Mouse (Mus musculus) lung, postnatal 10 days (tissue): ENCODE data around the gene Hist1h3b.
A peak's percentile ranks its signal among the peaks of the same experiment; 100 is the strongest.

ENCODE experiments used
- DNase-seq: peaks from one replicate; pipeline ENCODE4 v3.0.0; 2021

The Hist1h3b gene

DNA sequence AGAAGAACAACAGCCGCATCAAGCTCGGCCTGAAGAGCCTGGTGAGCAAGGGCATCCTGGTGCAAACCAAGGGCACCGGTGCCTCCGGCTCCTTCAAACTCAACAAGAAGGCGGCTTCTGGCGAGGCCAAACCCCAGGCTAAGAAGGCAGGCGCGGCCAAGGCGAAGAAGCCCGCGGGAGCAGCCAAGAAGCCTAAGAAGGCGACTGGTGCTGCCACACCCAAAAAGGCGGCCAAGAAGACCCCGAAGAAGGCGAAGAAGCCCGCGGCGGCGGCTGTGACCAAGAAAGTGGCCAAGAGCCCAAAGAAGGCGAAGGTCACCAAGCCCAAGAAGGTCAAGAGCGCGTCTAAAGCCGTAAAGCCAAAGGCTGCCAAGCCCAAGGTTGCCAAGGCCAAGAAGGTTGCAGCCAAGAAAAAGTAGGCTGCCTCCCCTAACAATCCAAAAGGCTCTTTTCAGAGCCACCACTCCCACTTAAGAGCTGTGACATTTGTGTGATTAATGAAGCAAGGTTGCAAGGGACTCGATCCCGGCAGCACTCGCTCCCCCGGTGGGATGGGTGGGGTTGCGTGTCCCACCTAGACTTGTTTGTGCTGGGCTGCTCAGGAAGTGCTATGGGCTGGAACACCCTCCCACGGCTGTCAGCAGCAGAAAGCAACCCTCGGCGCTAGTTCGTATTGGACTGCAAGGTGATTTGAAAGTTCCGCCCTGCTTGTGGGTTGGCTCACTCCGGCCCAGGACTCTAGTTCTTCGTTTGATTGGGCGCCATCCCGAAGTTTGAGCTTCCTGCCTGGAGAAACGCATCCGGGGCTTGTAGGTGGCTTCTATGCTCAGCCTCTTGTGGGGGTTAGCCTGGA, 12.8 kb upstream of the Hist1h3b start:
- peak; percentile 95 for DNase-seq

DNA sequence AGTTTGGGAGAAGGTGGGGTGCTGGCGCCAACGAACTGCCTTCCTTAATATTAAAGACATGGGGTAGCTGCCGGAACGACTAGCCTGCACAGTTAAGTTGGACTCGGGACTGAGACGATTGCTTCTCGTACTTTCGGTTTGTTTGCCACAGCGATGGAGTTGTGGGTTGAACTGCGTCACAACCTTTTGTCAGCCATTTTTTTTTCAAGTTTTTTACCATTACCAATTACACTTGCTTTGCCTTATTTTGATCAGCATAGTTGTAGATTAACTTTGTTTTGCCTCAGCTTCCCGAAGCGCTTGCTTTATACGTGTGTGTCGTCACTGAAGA, 12.2 kb upstream of the Hist1h3b start:
- DNase-seq, result no peak

DNA sequence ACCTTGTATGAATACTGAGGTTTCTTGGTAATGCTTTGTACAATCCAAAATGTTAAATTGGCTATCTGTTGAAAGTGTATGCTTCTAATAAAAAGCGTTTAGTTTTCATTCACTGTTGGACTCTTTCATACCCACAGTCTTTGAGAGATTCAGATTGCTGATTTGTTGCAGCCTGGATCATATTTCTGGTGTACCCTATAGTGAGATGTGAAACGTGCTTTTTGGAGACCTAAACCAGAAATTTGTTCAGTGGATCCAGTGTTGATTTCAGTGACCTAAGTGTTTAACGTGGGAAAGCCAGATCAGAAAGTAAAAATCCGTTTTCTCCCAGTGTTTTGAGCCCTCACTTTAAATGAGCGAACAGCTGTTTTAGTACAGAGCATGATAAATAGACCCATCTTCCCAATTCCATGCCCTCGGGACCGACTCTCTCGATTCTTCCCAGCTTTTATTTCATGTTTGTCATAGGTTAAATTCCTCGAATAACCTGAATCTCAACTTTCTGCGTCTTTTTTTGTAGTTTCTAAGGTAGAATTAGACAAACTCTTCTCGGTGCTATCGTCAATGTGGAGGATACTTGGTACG, 11.7 kb upstream of the Hist1h3b start:
- no peak for DNase-seq

DNA sequence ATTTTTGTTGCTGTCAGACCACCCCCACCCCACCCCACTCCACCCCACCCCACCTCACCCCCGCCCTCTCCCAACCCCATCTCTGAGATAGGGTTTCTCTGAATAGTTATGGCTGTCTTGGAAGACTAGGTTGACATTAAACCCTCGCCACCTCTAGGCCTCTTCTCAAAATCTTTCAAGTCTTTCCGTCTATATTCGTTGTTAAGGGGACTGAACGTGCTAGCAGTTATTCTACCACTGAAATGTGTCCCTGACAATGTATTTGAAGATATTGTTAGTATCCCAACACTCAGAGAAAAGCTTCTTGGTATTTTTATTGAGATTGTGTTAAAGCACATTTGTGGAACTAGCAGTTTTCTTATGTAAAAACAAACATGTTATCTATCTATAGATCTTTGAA, 11.2 kb upstream of the Hist1h3b start:
- DNase-seq, result no peak

DNA sequence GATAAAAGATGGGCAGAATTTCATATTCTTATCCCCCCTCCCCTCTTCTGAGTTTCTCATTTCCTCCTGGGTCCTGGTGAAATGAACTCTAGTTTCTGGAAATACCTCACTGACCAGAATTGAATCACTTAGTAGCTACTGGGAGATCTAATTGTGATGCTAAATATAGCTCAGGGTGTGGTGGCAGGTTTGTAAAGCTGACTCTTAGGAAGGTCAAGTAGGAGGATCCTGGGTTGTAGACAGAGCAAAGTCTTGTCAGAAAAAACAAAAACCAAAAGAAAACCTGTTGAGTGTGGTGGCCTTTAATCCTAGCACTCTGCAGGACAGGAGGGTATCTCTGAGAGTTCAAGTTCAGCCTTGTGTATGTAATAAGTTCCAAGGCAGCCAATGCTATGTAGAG, 10.1 kb upstream of the Hist1h3b start:
- no peak for DNase-seq

DNA sequence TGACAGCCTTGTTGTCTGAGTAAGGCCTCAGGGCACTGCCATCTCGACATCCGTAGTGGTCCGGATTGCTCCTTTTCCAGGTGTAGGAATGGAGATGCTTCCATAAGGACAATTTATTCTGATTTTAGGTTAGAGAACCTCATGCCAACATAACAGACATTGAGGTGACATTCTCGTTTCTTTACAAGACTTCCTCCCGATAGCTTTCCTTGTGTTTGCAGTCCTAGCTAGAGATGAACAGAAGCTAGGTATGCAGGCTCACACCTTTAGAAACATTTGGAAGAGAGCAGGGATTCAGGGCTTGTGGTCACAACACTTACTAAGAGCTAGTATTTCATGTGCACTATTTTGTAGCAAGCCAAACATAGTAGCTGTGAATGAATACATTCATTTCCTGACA, 8.9 kb upstream of the Hist1h3b start:
- DNase-seq, result no peak

DNA sequence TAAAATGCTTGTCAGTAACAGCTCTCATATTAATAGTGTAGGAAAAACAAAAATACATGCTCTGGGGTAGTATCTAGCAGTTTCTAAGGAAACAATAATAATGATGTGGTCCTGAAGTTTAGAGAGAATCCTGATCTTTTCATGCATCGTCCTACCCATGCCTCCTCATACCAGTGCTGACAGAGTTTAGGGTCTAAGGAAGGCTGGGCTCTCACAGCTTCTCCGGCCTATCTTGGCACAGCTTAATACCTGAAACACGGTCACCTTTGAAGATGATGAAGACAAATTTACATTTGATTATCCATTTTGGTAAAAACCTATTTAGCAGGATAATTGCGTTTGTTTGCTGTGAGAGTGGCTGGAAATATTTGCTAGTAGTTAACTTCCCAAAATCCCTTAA, 8.1 kb upstream of the Hist1h3b start:
- no peak for DNase-seq

DNA sequence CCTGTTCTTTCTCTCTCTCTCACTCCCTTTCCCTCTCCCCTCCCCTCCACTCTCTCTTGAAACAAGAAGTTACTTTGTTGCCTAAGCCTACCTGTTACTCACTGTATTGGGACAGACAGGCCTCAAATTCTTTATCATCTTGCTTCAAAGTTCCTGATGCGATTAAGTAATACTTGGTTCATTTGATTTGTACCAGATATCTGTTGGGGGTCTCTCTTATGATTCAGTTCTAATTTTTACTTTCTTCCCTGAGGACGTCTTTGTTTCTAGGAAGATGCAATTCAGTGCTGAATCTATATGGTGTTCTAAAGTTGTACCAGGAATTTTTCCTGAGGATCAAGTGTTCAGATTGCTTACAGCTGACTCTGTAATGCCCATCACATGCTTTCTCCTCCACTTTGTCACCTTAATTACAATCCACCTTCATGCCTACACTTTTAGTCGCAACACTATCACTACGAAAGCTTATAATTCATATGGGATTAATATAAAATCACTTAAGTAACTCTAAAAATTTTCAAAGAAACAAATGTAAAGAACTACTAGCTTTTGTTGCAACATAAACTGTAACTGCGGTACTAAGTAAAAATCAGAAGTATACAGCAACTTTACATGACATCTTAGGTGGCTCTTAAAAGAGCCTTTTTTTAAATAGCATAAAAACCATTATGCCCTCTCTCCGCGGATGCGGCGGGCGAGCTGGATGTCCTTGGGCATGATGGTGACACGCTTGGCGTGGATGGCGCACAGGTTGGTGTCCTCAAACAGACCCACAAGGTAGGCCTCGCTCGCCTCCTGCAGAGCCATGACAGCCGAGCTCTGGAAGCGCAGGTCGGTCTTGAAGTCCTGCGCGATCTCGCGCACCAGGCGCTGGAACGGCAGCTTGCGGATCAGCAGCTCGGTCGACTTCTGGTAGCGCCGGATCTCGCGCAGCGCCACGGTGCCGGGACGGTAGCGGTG, 7.4 kb upstream of the Hist1h3b start:
- DNase-seq, result no peak

DNA sequence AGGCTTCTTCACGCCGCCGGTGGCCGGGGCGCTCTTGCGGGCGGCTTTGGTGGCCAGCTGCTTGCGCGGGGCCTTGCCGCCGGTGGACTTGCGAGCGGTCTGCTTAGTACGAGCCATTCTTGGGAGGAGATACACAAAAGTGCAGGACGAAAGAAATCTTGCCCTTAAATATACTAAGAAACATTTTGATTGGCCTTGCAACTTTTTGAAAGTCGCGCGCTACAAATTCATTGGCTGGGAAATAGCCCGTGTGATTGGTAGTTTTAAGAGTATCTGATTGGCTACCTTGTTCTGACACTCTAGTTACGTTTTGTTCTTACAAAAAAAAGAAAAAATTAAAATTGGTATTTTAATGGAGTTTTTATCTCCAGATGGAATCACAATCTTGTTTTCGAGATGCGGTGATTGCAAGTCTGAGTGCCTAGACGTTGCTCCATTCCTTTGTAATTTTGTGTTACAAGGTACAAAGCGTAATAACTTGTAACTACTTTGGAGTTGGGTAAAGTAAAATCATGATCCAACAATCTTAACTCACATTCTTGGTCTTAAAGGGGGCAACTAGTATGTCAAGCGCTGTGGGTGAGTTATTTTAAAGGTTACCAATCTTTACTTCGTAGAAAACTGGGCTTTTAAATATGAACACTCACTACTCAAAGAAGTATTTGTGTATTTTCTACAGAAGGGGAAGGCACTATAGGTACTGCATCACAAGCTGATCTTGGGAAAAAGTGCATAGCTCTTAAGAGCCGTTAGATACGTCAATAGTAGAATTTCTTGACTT, 6.5 kb upstream of the Hist1h3b start, which contains the start of gene Hist1h3c:
Hist1h3c (minus strand) TSS at position 222 of the 781 bp plus-strand sequence.
- peak; percentile 91 for DNase-seq

DNA sequence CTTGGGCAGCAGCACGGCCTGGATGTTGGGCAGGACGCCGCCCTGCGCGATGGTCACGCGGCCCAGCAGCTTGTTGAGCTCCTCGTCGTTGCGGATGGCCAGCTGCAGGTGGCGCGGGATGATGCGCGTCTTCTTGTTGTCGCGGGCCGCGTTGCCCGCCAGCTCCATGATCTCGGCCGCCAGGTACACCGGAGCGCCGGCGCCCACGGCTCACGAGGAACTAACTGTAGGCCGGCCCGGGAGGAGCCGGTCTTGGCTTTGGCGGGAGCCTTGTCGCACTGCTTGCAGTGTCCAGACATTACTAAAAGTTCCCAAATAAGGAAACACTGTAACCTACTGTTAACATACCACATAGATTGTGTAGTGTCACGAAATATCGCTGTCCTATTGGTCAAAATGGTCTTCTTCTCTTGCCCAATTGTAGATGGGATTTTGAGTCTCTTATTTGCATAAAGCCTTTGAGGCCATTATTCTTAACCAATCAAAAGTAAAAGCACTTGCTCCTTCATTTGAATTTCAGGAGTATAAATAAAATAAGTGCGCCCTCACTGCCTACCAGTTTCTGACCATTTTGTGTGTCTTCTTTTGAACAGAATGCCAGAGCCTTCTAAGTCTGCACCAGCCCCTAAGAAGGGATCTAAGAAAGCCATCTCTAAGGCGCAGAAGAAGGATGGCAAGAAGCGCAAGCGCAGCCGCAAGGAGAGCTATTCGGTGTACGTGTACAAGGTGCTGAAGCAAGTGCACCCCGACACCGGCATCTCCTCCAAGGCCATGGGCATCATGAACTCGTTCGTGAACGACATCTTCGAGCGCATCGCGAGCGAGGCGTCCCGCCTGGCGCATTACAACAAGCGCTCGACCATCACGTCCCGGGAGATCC, 5.6 kb upstream of the Hist1h3b start, which contains the start of gene Hist1h2bb:
Hist1h2bb (plus strand) TSS at position 534 of the 880 bp plus-strand sequence.
- DNase-seq, result peak; percentile 71

DNA sequence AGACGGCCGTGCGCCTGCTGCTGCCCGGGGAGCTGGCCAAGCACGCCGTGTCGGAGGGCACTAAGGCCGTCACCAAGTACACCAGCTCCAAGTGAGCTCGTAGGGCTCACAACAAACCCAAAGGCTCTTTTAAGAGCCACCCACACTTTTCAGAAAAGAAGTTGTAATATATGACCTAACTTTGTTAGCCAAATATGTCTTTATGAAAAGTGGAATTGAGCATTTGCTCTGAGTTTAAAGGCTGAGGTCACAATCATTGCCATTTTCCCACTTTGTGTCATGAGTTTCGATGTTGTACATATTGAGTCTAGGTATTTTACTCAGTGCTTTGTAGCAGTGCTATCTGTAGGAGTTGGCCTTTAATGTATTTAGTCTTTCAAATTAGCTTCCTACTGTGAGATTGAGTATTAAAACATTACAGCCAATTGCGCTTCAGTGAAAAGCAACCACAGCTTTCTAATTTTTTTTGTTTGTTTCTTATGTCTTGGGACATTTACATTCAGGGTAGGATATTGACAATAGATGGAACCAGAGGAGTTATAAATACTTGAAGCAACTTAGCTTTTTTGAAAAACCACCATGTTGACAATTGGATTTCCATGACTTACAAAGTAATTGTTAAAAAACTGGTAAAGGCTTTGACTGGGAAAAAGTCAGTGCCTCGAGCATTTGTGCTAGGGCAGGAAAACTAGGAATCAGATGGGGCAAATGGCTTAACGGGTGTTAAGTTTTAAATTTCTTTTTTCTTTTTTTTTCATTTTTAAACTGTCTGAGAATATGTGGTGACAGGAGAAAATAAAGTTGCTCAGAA, 4.8 kb upstream of the Hist1h3b start:
- no peak for DNase-seq

DNA sequence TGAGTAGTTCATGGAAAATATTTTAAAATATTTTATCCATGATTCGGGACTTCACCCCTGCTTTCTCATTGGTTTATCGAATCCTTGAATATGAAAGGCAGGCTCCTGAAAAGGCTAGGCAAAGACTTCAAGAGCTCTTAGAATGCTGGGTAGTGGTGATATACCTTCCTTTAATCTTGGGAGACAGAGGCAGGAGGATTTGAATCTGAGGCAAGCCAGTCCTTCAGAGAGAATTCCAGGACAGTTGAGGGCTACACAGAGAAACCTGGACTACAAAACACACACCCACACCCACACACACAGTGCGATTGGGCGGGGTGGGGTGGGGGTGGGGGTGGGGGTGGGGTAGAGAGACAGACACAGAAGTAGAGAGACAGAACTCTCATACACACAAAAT, 4.2 kb upstream of the Hist1h3b start:
- DNase-seq, result no peak

DNA sequence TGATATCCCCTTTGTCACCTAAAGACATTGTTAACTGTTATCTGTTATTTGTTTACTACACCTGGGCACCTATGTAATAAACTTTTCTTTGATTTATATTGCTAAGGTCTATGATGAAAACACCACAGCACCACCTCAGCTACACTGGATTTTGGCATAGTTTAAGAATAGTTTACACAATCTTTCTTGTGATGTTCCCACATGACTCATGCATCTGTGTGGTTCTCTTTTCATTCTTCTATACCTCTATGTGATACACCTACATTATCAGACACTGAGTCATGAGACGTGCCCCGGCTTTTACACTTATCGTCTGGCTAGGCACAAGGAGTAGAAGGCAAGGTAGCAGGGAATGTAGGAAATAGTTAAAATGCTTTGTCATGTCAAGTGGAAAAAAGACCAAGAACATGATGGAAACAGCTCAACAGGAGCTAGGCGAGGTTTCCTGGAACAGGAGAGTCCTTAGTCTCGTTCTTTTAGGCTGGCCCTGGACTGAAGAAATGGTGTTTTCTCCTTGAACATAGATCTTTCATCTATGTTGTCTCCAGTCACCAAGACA, 2.4 kb upstream of the Hist1h3b start:
- no peak for DNase-seq

DNA sequence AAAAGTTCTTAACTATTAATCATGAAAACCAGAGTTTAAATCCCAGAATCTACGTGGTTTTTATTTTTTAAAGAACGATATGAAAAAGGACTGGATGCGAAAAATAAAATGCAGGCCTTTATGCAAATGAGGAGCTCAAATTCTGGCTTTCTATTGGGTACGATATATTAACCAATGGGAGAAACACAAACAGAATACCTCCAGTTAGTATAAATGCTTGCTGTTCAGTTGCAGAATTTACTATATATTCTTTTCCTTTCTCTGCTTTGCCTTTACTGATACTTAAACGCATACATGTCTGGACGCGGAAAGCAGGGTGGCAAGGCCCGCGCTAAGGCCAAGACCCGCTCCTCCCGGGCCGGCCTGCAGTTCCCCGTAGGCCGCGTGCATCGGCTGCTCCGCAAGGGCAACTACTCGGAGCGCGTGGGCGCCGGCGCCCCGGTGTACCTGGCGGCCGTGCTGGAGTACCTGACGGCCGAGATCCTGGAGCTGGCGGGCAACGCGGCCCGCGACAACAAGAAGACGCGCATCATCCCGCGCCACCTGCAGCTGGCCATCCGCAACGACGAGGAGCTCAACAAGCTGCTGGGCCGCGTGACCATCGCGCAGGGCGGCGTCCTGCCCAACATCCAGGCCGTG, 1.1 kb upstream of the Hist1h3b start, which contains the start of gene Hist1h2ab:
Hist1h2ab (plus strand) TSS at position 288 of the 639 bp plus-strand sequence.
- peak; percentile 40 for DNase-seq

DNA sequence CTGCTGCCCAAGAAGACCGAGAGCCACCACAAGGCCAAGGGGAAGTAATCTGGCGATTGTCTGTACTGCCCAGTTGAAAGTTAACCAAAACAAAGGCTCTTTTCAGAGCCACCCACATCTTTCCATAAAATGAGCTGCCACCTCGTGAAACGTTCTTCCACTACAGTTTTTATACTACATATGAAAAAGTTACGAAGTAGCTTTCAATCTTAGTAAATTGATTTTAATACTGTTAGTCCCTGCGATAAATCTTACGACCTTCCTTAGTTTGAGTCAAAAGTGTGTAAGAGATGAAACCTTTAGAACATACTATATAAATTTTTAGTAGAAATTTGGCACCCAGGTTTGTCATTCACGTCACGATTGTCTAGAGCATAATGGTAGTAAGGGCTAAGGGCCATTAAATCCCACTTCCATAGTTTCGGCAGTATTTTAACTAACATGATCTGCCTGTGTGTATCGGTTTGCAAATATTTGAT, 550 bp upstream of the Hist1h3b start:
- DNase-seq, result no peak

DNA sequence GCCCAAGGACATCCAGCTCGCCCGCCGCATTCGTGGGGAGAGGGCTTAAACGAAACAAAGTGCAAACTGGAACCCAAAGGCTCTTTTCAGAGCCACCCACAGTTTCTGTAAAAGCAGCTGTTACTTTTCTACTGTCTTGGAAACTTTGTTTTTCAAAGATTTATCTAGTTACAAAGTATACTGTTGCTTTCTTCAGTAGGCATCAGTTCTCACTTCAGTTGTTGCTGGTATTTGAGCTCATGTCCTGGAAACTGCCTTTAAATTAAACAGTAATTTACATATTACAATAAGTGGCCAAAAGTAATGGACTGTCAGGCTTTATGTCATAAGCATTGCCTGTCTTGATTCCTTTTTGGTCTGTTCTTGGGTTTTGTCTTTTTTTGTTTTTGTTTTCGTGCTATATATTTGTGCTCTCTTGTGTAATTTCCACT, 690 bp downstream of the Hist1h3b start:
- DNase-seq, result no peak

DNA sequence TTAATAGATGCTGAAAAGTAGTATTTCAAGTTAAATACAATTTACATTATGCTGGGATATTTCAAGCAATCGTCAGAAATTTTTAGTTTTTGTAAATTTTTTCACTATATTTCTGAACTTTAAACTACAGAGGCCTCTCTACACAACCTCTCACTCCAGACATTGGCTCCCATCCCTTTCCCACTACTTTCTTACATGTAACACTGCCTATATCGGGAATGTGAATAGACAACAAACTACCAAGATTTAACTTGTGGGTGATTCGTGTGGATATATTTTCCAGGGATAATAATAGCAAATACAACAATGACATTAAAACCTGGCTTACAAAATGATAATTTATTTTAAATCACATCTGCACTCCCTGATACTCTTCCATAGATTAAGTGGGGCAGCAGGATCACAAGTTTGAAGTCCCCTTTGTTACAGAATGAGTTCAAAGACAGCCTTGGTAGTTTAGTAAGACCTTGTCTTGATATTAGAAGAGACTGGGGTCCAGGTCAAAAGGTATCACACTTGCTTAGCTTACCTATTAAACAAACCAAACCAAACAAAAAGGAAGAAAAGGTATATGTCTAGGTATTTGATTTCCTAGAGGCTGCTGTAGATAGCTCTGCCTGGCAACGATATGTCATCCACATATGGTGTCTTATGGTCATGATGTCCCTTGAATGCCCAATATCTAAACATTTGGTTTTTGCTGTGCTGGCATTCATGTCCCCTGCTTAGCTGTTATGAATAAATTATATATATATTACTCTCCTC, 1.4 kb downstream of the Hist1h3b start:
- no peak for DNase-seq

DNA sequence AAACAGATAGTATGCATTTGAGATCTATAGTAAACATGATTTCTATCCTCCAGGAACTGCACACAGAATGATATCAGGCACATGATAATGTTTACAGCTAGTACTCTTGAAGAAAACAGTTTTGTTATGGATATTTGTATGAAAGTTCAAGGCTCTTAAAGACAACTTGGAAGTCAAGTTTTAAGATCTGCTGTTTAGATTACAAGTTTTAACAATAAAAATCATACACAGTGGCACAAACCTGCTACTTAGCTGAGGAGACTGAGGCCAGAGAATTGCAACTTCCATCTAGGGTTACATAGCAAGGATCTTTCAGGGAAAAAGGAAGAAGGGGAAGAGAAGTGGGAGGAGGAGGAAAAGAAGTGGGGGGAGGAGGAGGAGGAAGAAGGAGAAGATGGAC, 2.9 kb downstream of the Hist1h3b start:
- no peak for DNase-seq

DNA sequence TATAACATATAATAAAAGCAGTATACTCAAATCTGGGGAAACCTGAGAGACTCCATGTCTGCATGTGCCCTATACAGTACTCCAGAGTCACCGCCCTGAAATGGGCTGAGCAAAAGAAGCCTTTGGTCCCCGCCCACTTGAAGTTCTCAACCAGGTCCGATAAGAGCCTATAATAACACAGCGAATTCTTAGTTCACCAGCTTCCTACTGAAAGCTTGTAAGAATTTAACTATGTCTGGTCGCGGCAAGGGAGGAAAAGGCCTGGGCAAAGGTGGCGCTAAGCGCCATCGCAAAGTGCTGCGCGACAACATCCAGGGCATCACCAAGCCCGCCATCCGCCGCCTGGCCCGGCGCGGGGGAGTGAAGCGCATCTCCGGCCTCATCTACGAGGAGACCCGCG, 4.7 kb downstream of the Hist1h3b start, which contains the start of gene Hist1h4b:
Hist1h4b (plus strand) TSS at position 224 of the 400 bp plus-strand sequence.
- DNase-seq, result peak; percentile 93
